In the genomic region with DNA sequence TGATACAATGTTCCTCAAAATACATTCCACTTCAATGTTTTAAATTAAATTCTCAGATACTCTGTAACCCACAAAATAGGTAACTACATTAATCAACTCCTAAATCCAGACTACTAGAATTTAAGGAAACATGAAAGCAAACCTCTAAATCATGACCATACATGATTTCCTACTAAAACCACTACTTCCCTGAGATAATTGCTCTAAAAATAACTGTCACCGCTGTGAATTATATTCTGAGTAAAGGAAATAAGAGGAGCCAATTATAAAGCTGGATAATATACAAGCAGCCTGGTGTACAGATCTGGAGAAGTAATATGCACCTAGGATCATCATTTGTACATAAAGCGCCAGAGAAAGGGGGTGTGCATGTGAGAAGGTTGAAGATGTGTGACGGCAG, we compare ENCODE assay signal across 16 mouse cellular contexts. TPM values are rescaled to one million over a fixed set of nuclear protein-coding genes. Genes with fewer than 3 reads are reported as not detected.
"Had no signal": no experiment of that assay in that cellular context is flagged by ENCODE, and none has a peak within 500 bp of the region (broad histone marks: within the 10 kb centered on the region; RNA-seq: fewer than 3 reads in every experiment).

No protein-coding gene starts in this region.

- H3K9ac ChIP-seq: limb, embryonic 13.5 days; liver, embryonic 15.5 days; neural tube, embryonic 15.5 days had no signal

- H3K9me3 ChIP-seq: limb, embryonic 13.5 days; liver, embryonic 15.5 days; midbrain, embryonic 10.5 days; neural tube, embryonic 15.5 days had no signal

- H3K4me2 ChIP-seq: limb, embryonic 13.5 days; liver, embryonic 11.5 days; liver, embryonic 15.5 days; neural tube, embryonic 15.5 days had no signal

- H3K27me3 ChIP-seq: limb, embryonic 13.5 days; liver, embryonic 15.5 days; neural tube, embryonic 15.5 days had no signal

- DNase-seq: kidney, postnatal 14 days; left cerebral cortex, postnatal 4 days; lung, adult 2 months; midbrain, embryonic 14.5 days; right cerebral cortex, adult 18-20 months; thymus, adult 18-20 months; thymus, postnatal 14 days had no signal

- H3K27ac ChIP-seq: limb, embryonic 13.5 days; liver, embryonic 15.5 days; macrophage; midbrain, embryonic 10.5 days; neural tube, embryonic 15.5 days had no signal

- ATAC-seq: lung, postnatal 0 days had no signal

- H3K4me3 ChIP-seq: limb, embryonic 13.5 days; liver, embryonic 15.5 days; midbrain, embryonic 10.5 days; myocyte; neural tube, embryonic 15.5 days had no signal

- H3K4me1 ChIP-seq: neural tube, embryonic 15.5 days had no signal

- H3K36me3 ChIP-seq: limb, embryonic 13.5 days; liver, embryonic 15.5 days; midbrain, embryonic 10.5 days; neural tube, embryonic 15.5 days had no signal

RNA-seq across cellular contexts. Expression of a gene that starts 46.3 kb away (rescaled TPM):
- polyA plus RNA-seq: large intestine, adult 2 months; liver, embryonic 15.5 days; macrophage had no signal
